Mouse (Mus musculus): Measurements from ENCODE around the gene Olfr547.
A peak's percentile ranks its signal among the peaks of the same experiment; 100 is the strongest.

Olfr547 gene

DNA sequence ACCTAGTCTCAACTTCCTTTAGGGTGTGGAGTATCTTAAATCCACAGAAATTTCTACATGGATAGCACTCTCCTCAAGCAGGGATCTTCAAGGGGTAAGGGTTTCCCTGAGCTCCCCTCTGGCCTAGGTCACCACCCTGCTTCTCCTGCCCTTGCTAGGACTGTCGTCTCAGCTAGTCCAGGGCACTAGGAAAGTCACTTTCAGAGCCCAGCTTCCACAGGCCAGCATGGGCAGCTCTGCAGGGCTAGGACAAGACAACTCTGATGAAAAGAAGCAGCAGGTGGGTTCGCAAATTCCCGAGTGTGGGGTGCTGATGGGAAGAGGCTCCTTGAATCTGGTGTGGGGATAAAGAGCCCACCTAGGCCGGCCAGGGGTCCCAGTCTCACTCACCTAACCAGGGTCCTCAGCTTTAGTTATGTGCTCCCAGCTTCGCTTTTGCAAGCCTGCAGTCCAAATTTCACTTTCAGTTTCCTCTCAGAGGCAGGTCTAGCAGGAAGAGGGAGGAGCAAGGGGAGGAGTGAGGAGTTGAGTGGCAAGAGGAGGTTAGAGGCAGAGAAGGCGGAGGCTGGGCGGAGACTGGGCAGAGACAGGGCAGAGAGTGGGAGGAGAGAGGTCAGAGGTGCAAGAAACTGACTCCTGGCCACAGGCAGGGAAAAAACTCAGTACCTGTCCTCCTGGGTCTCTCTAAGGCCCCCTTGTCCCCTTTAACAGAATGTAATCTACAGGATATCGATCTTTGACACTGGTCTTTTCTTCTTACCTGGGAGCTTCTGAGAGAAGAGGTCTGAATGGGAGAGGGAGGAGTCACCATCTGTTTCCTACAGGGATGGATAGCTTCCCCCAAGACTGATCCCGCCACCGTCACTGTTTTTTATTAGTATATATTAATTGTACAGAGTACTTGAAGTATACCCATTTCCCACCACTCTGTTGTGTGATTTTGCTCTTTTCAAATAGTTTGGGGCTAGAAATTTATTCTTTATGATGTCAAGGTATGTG is 30.7 kb downstream of the Olfr547 start, which contains the start of gene Trim21:
Gene Trim21, minus strand, starts transcription at position 488 of the 999 bp plus-strand sequence.
- DNase-seq (ENCODE audit: extremely low read depth, insufficient read length, low spot score), result peak; percentile 85

DNA sequence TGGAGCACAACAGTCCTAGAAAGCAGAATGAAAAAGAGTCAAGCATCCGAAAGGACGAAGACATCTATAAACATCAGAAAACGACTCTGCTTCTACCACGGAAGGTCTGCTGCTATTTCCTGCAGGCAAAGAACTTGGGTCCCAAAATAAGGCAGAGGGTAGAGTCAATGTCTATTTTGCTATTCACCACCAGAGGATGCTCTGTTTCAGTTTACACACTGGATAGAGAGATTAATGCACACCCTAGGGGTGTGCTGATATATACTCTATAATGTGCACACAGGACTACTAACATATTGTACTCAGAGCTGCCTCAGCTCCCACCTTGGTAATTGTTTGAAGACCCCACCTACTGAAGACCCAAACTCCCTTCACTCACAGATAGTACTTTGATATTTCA is 31.7 kb downstream of the Olfr547 start:
- no peak for DNase-seq (ENCODE audit: extremely low read depth, insufficient read length, low spot score)

DNA sequence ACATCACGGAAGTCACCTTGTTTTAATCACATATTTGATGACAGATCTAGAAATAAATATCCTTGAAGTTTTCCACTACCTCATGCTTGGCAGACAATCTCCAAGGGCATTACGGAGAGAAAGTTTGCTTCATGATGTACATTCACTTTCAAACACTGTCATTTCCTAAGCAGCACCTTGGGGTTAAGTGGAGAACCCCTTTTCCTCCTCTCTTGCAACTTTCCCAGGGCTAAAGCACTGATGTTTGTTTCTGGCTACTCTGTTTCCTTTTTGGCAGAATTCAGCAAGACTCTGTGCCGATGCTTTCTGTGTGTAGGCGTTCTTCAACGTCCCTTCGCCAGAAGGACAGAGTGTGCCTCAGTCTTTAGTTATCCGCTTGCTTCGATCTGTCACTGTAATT is 36.6 kb downstream of the Olfr547 start, which contains the start of gene Olfr550:
Gene Olfr550, plus strand, starts transcription at position 301 of the 400 bp plus-strand sequence.
- no peak for DNase-seq (ENCODE audit: extremely low read depth, insufficient read length, low spot score)

DNA sequence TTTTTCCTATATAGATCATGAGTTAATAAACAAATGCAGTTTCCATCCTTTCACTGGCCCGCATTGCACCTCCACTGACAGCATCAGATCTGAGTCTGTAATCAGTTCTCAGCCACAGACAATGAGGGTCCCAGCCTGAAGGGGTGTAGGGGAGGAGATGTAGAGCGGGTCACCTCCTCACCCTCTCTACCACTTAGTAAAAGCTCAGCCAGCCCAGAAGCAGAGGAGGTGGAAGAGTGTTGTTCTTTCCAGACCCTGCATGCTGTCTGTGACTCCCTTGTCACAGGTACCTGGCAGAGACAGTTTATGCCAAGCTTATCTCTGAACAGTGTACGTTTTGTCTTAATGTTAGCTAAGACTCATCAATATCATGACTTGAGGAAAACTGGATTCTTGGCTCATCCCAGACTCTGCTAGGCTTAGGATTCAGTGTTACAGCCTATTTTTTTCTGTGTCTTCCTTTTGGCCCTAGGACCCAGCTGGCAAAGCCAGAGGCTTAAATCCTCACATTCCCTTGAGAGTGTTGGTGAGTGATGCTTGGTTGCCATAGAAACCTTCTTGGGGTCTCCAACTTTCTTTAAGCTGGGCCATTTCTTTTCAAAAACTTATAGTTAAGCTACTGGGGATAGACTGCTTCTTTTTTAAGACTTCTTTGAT is 38.8 kb downstream of the Olfr547 start:
- DNase-seq (ENCODE audit: extremely low read depth, insufficient read length, low spot score), result no peak

DNA sequence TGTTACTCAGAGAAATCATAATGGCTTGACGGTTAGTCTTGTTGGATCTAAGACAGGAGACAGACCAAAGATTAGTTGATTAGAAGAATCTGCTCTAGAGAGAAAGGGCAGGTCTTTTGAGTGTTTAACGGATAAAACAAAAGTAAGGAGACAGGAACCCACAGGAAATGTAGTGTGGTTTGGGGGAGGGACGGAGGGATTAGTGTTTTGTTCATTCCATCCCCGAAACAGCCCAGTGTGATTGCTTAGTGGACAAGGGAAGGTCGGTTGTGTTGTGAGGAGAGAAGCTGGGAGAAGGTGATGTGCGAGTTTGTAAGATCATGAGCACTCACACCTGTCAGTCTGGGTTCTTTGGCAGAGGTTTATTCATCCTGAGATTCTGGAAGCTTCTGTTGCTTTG is 41.4 kb downstream of the Olfr547 start:
- no peak for DNase-seq (ENCODE audit: extremely low read depth, insufficient read length, low spot score)

All from 3134 (cell line).